Mouse (Mus musculus) E14TG2a.4 (cell line): Measurements from ENCODE around the gene Gm28042.

Source experiments
- H3K27me3 ChIP-seq: 2 replicates; pipeline ENCODE4 v1.6.1; 2014; ENCODE audit warnings: low read length, control low read depth; ENCODE audit not compliant: insufficient read depth
- H3K36me3 ChIP-seq: 2 replicates; pipeline ENCODE4 v1.6.1; 2014; ENCODE audit warnings: low read length, control low read depth; ENCODE audit not compliant: insufficient read depth
- H3K4me1 ChIP-seq: replicated peaks from 2 replicates; pipeline ENCODE4 v1.6.1; 2014; ENCODE audit warnings: low read depth, low read length, control low read depth
- H3K4me3 ChIP-seq: replicated peaks from 2 replicates; pipeline ENCODE4 v1.5.1; 2014; ENCODE audit warnings: mild to moderate bottlenecking, low read length
- H3K9me3 ChIP-seq: 2 replicates; pipeline ENCODE4 v1.6.1; 2014; ENCODE audit warnings: low read length, control low read depth
- CTCF ChIP-seq: conservative IDR thresholded peaks from 2 replicates; pipeline ENCODE4 v1.5.1; 2014; ENCODE audit warnings: low read length
- NANOG ChIP-seq: IDR thresholded peaks from 2 replicates; pipeline ENCODE4 v1.6.1; 2014; ENCODE audit warnings: borderline replicate concordance, low read length, mixed read lengths
- POU5F1 ChIP-seq: IDR thresholded peaks from 2 replicates; pipeline ENCODE4 v1.6.1; 2014; ENCODE audit warnings: low read length, borderline replicate concordance

The Gm28042 gene

GRCm38 (mm10) chr2:120003970-120004369 is 23.3 kb upstream of the Gm28042 start:
- no peaks in the 10 kb centered on the region for H3K36me3 ChIP-seq
- TF ChIP-seq POU5F1 (no peak), CTCF (no peak)

GRCm38 (mm10) chr2:120006696-120007095 is 20.6 kb upstream of the Gm28042 start:
- Histone ChIP-seq H3K4me3 (no peak overlapping the region), H3K4me1 (peaks cover 34% of the 10 kb centered on the region), H3K9me3 (no peaks in the 10 kb centered on the region), H3K36me3 (no peaks in the 10 kb centered on the region), H3K27me3 (no peaks in the 10 kb centered on the region)
- TF ChIP-seq NANOG (no peak), POU5F1 (no peak)

More at GRCm38 (mm10) chr2:120003970-120004369, 23.3 kb upstream of the Gm28042 start:
- Histone ChIP-seq H3K9me3 (no peaks in the 10 kb centered on the region), H3K4me3 (no peak overlapping the region), H3K27me3 (no peaks in the 10 kb centered on the region), H3K4me1 (peaks cover 47% of the 10 kb centered on the region)

GRCm38 (mm10) chr2:120007680-120008210 is 19.5 kb upstream of the Gm28042 start:
- TF ChIP-seq NANOG: no peak
- TF ChIP-seq CTCF: no peak
- no peak for TF ChIP-seq POU5F1
- Histone ChIP-seq H3K4me1 (peaks cover 23% of the 10 kb centered on the region), H3K36me3 (peaks cover 3% of the 10 kb centered on the region), H3K9me3 (no peaks in the 10 kb centered on the region), H3K4me3 (no peak overlapping the region), H3K27me3 (no peaks in the 10 kb centered on the region)

GRCm38 (mm10) chr2:120008672-120009071 is 18.6 kb upstream of the Gm28042 start:
- Histone ChIP-seq H3K27me3 (no peaks in the 10 kb centered on the region), H3K9me3 (no peaks in the 10 kb centered on the region), H3K4me3 (no peak overlapping the region), H3K36me3 (peaks cover 5% of the 10 kb centered on the region), H3K4me1 (peaks cover 21% of the 10 kb centered on the region)
- TF ChIP-seq POU5F1: no peak
- TF ChIP-seq NANOG: no peak
- no peak for TF ChIP-seq CTCF

- TF ChIP-seq POU5F1 (no peak), CTCF (peak; percentile 39), NANOG (no peak)
- no peaks in the 10 kb centered on the region for H3K9me3 ChIP-seq
- peaks cover 8% of the 10 kb centered on the region for H3K4me1 ChIP-seq
- H3K4me3 ChIP-seq: no peak overlapping the region
- H3K36me3 ChIP-seq: peaks cover 18% of the 10 kb centered on the region
- H3K27me3 ChIP-seq: no peaks in the 10 kb centered on the region
Observed at GRCm38 (mm10) chr2:120011462-120012200, 15.7 kb upstream of the Gm28042 start.

GRCm38 (mm10) chr2:120012924-120013323 is 14.4 kb upstream of the Gm28042 start:
- Histone ChIP-seq H3K27me3 (no peaks in the 10 kb centered on the region), H3K4me1 (peaks cover 5% of the 10 kb centered on the region), H3K9me3 (no peaks in the 10 kb centered on the region), H3K36me3 (peaks cover 30% of the 10 kb centered on the region), H3K4me3 (no peak overlapping the region)
- no peak for TF ChIP-seq CTCF
- no peak for TF ChIP-seq NANOG
- no peak for TF ChIP-seq POU5F1

GRCm38 (mm10) chr2:120013831-120014486 is 13.3 kb upstream of the Gm28042 start:
- Histone ChIP-seq H3K36me3 (peaks cover 40% of the 10 kb centered on the region), H3K27me3 (no peaks in the 10 kb centered on the region), H3K4me1 (peaks cover 13% of the 10 kb centered on the region), H3K9me3 (no peaks in the 10 kb centered on the region), H3K4me3 (no peak overlapping the region)
- no peak for TF ChIP-seq CTCF
- TF ChIP-seq NANOG: no peak
- no peak for TF ChIP-seq POU5F1

GRCm38 (mm10) chr2:120015882-120016281 is 11.4 kb upstream of the Gm28042 start:
- TF ChIP-seq NANOG (no peak), POU5F1 (no peak), CTCF (no peak)
- no peaks in the 10 kb centered on the region for H3K27me3 ChIP-seq
- peaks cover 16% of the 10 kb centered on the region for H3K4me1 ChIP-seq
- H3K36me3 ChIP-seq: peaks cover 55% of the 10 kb centered on the region
- no peaks in the 10 kb centered on the region for H3K9me3 ChIP-seq
- no peak overlapping the region for H3K4me3 ChIP-seq
